Mouse (Mus musculus) adrenal gland, postnatal 36 days (tissue): Measurements from ENCODE around the gene Ppm1n. TPM values are rescaled to one million over a fixed set of nuclear protein-coding genes. Genes with fewer than 3 reads are reported as not detected.
A peak's percentile ranks its signal among the peaks of the same experiment; 100 is the strongest.

ENCODE experiments used
- DNase-seq, 2 experiments: peaks; one replicate each; pipeline ENCODE4 v3.0.0; 2021; ENCODE audit warnings: mixed read lengths in 1 of 2
- total RNA-seq, 2 experiments: library from RNA; stranded (reverse); gene quantifications; 2 replicates each; pipeline ENCODE4 v1.2.3; 2021

Gene Ppm1n
- total RNA-seq, 2 experiments from 2014 or later: not detected

DNA sequence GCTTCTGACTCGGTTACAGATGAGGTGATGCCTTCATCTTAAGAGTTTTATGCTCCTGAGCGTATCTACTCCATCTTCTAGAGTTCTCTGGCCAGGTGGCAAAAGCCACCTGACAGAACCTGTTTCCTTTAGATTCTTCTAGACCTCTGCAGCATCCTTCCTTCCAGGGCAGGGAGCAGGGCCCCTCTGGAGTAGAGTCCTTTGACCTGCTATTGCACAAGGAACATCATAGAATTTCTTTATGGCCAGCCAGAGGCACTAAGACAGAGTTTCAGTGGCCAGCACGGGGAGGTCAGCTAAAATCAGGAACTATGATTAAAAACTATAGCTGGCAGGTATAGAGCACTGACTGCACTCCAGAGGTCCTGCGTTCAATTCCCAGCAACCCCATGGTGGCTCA lies 27.8 kb downstream of the Ppm1n start:
- DNase-seq: no peak

DNA sequence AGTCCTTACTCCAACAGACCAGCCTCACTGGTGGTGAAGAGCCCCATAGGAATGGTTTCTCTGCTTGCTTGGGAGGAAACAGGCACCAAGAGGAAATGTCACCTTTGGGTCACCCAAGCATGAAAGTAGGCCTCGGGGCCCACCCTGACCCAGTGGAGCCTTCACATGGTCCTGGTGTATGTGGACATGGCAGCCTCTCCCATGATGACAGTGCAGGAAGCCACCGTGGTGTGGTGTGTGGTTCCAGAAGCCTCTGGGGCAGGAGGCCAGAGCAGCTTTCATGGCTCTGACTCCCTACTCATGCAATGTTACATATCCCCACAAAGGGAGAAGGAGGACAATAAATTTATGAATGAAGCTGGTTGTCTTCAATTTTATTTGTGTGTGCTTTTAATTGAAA lies 32.4 kb downstream of the Ppm1n start:
- no peak for DNase-seq

- DNase-seq: no peak
These were observed 33.0 kb downstream of the Ppm1n start for GRCm38 (mm10) chr7:19246855-19247254.

- DNase-seq: peak; percentile 56 to 62
These were observed 34.8 kb downstream of the Ppm1n start for GRCm38 (mm10) chr7:19245083-19245482.

DNA sequence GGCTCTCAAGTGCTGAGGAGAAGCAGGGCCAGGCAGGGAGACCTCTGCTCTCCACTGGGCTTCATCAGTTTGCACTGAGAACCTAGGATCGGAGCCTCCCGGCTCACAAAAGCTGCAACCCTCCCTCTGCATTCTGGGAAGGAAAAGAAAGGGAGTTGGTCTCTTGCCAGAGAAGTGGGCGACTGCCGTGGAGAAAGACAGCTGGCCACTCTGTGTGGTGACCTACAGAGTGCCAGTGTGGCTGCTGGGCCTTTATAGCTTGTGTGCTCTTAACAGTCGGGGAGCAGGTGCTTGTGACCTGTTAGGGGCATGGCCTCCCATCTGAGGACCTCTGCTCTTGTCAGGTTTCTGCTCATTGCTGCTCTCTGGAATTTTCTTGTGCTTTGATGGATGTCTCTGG lies 36.0 kb downstream of the Ppm1n start:
- no peak for DNase-seq

GRCm38 (mm10) chr7:19242005-19242404 lies 37.9 kb downstream of the Ppm1n start:
- no peak for DNase-seq

- DNase-seq: no peak
These were observed 38.9 kb downstream of the Ppm1n start for GRCm38 (mm10) chr7:19240905-19241463.

- DNase-seq: no peak
These were observed 39.9 kb downstream of the Ppm1n start for GRCm38 (mm10) chr7:19239986-19240385.

DNA sequence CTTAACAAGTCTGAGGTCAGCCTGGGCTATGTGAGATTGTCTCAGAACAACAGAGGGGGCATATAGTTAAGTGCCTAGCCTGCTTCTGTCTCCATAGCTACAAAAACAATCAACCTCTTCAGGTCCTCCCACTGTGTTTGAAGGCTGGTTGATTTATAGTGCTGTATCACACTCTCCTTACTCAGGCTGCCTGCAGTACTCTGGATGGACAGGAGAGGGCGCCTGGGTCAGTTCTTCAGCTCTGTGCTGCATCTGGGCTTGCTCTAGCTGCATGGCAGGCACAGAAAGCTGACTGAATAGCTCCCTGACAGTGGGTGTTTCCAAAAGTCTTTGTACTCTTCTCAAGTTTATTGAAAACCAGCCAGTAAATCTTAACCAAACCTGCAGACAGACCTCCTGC lies 40.4 kb downstream of the Ppm1n start:
- DNase-seq: peak; percentile 89 to 92

DNA sequence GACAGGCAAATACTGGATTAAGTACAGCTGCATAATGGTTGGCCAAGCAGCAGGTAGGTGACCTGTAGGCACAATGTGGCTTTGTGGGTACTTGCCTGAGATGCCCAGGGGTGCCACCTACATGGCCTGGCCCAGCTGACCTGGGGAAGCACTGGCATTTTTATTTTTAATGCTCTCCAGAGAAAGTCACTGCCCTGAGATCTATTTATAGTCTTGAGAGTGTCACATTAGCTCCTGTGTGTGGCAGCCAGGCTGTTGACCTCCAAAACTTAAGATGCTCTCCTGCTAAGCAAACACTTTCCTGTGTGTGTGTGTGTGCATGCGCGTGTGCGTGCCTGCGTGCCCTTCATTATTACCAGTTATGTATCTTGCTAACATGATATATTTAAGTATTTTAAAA lies 41.5 kb downstream of the Ppm1n start:
- no peak for DNase-seq

- DNase-seq: no peak
These were observed 43.5 kb downstream of the Ppm1n start for GRCm38 (mm10) chr7:19236411-19236810.

DNA sequence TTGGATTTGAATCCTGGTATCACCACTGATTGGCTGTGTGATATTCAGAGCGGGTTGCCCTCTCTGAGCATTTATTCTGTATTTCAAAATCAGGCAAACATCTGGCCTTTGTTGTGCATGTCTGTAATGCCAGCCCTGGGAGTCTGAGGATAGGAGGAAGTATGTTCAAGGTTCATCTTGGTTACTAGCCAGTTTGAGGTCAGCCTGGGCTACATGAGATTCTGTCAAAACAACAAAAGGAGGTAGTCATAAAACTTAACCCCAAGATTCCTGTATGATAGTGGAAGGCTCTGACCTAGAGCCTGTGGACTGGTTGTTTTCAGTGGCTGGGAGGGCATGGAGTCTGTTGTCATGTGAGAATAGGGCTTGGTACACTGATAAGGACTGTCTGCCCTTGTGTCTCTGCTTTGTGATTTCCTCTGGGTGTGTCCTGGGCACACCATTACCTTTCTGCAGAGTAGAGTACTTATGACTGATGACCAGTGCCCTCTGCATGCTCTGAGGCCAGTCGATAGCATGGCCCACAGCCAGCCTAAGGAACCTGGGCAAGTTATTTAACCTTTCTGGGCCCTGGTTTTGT lies 44.7 kb downstream of the Ppm1n start:
- DNase-seq: no peak

DNA sequence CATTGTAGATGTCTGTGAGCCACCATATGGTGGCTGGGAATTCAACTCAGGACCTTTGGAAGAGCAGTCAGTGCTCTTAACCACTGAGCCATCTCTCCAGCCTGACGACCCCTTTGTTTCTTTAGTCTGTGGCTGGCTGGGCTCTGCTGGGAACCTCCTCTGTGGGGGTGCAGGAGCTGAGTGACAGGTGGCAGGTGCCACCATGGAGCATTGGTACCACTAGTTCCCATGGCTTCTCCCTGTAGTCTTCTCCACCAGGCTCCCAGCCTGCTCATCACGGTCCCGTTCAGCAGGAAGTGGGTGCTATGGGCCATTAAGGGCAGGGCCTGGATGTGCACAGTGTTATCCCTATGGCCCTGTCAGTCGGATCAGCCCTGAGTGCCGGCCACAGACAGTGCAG lies 45.2 kb downstream of the Ppm1n start:
- no peak for DNase-seq

DNA sequence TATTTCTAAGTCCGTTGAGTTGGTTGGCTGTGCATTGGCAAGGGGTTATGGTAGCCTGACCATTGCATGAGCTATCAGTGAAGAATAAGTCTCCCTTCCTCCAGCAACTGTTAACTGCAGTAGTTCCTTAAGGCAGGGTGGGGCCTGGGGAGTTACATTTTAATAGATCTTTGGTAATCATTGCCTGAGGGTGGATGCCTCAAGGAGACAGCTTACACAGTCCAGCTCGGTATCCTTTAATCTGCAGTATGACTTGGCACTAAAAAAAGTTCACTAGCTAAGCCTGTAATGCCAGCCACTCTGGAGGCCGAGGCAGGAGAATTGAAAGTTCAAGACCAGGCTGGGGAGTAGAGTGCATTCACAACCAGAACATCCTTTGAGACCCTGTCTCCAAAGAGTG lies 48.0 kb downstream of the Ppm1n start:
- DNase-seq: no peak

DNA sequence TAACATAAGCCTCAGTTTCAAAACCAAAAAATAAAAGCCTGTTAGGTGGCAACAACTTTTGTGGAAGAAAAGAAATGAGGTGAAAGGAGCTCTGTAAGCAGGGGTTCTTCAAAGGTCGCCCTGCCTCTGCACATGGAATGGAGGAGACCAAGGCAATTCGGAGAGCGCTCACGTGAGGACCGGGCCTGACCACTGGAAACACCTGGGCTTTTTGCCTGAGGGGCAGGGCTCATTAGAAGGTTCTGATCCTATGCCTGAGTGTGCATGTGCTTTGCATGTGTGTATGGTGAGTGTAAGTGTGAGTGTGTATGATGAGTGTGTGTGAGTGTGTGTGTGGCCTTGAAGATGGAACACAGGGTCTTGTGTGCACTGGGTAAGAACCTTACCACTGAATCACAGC lies 49.0 kb downstream of the Ppm1n start:
- no peak for DNase-seq

- DNase-seq: no peak
These were observed 49.8 kb downstream of the Ppm1n start for GRCm38 (mm10) chr7:19230041-19230580.

DNA sequence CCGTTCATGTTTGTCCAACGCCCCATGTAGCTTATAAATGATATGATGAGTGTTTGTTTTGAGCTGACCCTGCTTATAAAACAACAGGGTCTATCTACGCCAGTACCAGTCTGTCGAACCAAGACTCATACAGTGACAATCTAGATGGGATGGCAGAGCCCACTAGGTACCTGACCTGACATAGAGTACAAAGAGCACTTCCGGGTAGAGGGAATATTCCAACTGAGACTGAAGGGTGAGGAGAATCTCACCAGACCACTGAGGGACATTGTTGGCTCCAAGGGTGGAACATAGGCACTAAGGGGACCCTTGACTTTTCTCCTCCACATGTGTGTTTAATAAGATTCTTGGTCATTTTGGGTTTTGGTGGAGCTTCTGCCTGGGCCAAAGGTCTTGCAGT lies 50.5 kb downstream of the Ppm1n start:
- no peak for DNase-seq

DNA sequence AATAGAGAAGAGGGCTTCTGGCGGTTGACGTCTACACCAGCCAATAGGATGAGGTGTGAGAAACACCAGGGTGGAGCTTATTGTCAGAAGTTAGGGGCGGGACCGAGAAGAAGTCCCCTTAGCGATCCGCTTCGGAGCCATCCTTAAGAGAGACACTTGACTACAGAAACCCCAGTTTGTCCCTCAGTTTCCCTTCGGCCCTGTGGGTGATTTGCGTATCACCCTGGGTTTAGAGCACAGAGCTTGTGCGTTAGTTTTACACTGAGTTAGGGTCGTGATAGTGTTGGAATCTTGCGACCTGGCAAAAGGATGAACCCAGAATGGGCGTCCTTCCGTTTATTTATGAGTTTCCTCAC lies 51.1 kb downstream of the Ppm1n start:
- no peak for DNase-seq

- peak; percentile 98 to 99 for DNase-seq
These were observed 51.7 kb downstream of the Ppm1n start, which contains the start of gene Opa3 for GRCm38 (mm10) chr7:19227883-19228792. Opa3 (plus strand) TSS chr7:19228334.

- DNase-seq: peak; percentile 55 to 65
These were observed 52.8 kb downstream of the Ppm1n start for GRCm38 (mm10) chr7:19226817-19227797.
